Mouse (Mus musculus): ENCODE measurements at regions not wholly inside any gene's neighbourhood (a gene's known extent, or its start where the extent isn't known, plus 50 kb on each side); places are given as distances from the start of the nearest gene placed in this dataset.

GRCm38 (mm10) chr1:168545072-168545780 lies 113.2 kb upstream of the Pbx1 start:
- peak; percentile 32 for DNase-seq (ENCODE audit: inconsistent ontology term)

- no peak for DNase-seq (ENCODE audit: inconsistent ontology term)
Measured at GRCm38 (mm10) chr1:168541231-168541630, 109.2 kb upstream of the Pbx1 start.

- peak; percentile 42 for DNase-seq (ENCODE audit: inconsistent ontology term)
Measured at GRCm38 (mm10) chr1:168518087-168518486, 86.0 kb upstream of the Pbx1 start.

- DNase-seq (ENCODE audit: inconsistent ontology term): no peak
Measured at GRCm38 (mm10) chr1:168506326-168506725, 74.3 kb upstream of the Pbx1 start.

GRCm38 (mm10) chr1:168504773-168505172 lies 72.7 kb upstream of the Pbx1 start:
- DNase-seq (ENCODE audit: inconsistent ontology term): no peak

GRCm38 (mm10) chr1:168502266-168502665 lies 70.2 kb upstream of the Pbx1 start:
- DNase-seq (ENCODE audit: inconsistent ontology term): peak; percentile 82

GRCm38 (mm10) chr1:168501375-168502169 lies 69.5 kb upstream of the Pbx1 start:
- DNase-seq (ENCODE audit: inconsistent ontology term): peak; percentile 27

GRCm38 (mm10) chr1:168497801-168498200 lies 65.7 kb upstream of the Pbx1 start:
- peak; percentile 54 for DNase-seq (ENCODE audit: inconsistent ontology term)

GRCm38 (mm10) chr1:168495687-168496527 lies 63.8 kb upstream of the Pbx1 start:
- DNase-seq (ENCODE audit: inconsistent ontology term): no peak

- peak; percentile 13 for DNase-seq (ENCODE audit: inconsistent ontology term)
Measured at GRCm38 (mm10) chr1:168487492-168487891, 55.4 kb upstream of the Pbx1 start.

- no peak for DNase-seq (ENCODE audit: inconsistent ontology term)
Measured at GRCm38 (mm10) chr1:168483651-168484050, 51.6 kb upstream of the Pbx1 start.
